In genomic region chr19:44069121-44069913, GRCm38 (mm10) we compare ENCODE assay signal across 8 mouse cellular contexts. TPM values are rescaled to one million over a fixed set of nuclear protein-coding genes. Genes with fewer than 3 reads are reported as not detected.
DNase-seq lines count a peak whose midpoint lies in the region; ATAC-seq and TF ChIP-seq lines count a peak whose summit lies in the region.

Gene Erlin1, minus strand, starts transcription at chr19:44069785.

- no peak for TF ChIP-seq POLR2A in liver, adult 2 months (IDR thresholded peaks at IDR 0.05; ENCODE audit: extremely low read depth, insufficient read depth, low read length)

- peaks cover 3% of the 10 kb centered on the region; the same call in 1 of the 2 replicates for H3K79me2 ChIP-seq in liver, adult 2 months (ENCODE audit: control insufficient read depth, insufficient read depth, low read length)

- no peaks in the 10 kb centered on the region for H3K9me3 ChIP-seq in erythroblast, embryonic 14.5 days (ENCODE audit: control insufficient read depth, low read length)
- H3K9me3 ChIP-seq in heart, embryonic 12.5 days (replicated peaks), result no peaks in the 10 kb centered on the region
- H3K9me3 ChIP-seq in kidney, postnatal 0 days (replicated peaks; ENCODE audit: low read length), result no peaks in the 10 kb centered on the region

- 0 out of 2 replicates have a peak within 1 kb of the TSS, but pooled peaks have one; percentile 26 for H3K27ac ChIP-seq in heart, embryonic 12.5 days (ENCODE audit: poor library complexity, severe bottlenecking)
- H3K27ac ChIP-seq in kidney, postnatal 0 days, result peak within 1 kb of the TSS; percentile 38; the same call in 1 of the 2 replicates
- H3K27ac ChIP-seq in liver, adult 2 months (replicated peaks; ENCODE audit: insufficient read depth, low read depth, low read length), result peak within 1 kb of the TSS; percentile 75

- peak within 1 kb of the TSS; percentile 94 for H3K4me2 ChIP-seq in heart, embryonic 12.5 days
- peak within 1 kb of the TSS; percentile 90 for H3K4me2 ChIP-seq in kidney, postnatal 0 days (ENCODE audit: low read length)

- peaks cover 23% of the 10 kb centered on the region for H3K4me1 ChIP-seq in erythroblast, embryonic 14.5 days (ENCODE audit: control insufficient read depth)
- peaks cover 7% of the 10 kb centered on the region; the same call in 1 of the 2 replicates for H3K4me1 ChIP-seq in heart, embryonic 12.5 days (replicated peaks)
- H3K4me1 ChIP-seq in kidney, postnatal 0 days (replicated peaks; ENCODE audit: insufficient read depth, low read length), result no peaks in the 10 kb centered on the region; the same call in 1 of the 2 replicates
- peaks cover 15% of the 10 kb centered on the region for H3K4me1 ChIP-seq in liver, adult 2 months (ENCODE audit: control insufficient read depth, insufficient read depth, low read length)

- H3K4me3 ChIP-seq in erythroblast, embryonic 14.5 days (replicated peaks), result peak within 1 kb of the TSS; percentile 75
- peak within 1 kb of the TSS; percentile 81 for H3K4me3 ChIP-seq in heart, embryonic 12.5 days
- H3K4me3 ChIP-seq in kidney, postnatal 0 days (replicated peaks; ENCODE audit: low read depth, low read length), result peak within 1 kb of the TSS; percentile 80
- peak within 1 kb of the TSS; percentile 84 for H3K4me3 ChIP-seq in liver, adult 2 months (ENCODE audit: insufficient read depth, low read depth, low read length)

- ATAC-seq in heart, embryonic 12.5 days (ENCODE audit: insufficient number of reproducible peaks, low FRiP score), result peak; percentile 90
- peak; percentile 84 for ATAC-seq in kidney, postnatal 0 days (replicated peaks; ENCODE audit: low FRiP score, low read depth)
- peak; percentile 91 for ATAC-seq in monocyte, adult 5-6 weeks (replicated peaks; ENCODE audit: insufficient number of reproducible peaks, low FRiP score, low TSS enrichment, poor library complexity, severe bottlenecking)

- peak within 1 kb of the TSS; percentile 81 for H3K9ac ChIP-seq in heart, embryonic 12.5 days
- H3K9ac ChIP-seq in kidney, postnatal 0 days (ENCODE audit: low read depth, low read length), result peak within 1 kb of the TSS; percentile 70
- peak within 1 kb of the TSS; percentile 90 for H3K9ac ChIP-seq in liver, adult 2 months (ENCODE audit: low read depth, low read length)

- peak; percentile 89 for DNase-seq in CD4-positive, CD25-positive, alpha-beta regulatory T cell, adult 2 months (ENCODE audit: low read depth, low spot score)
- DNase-seq in brain, embryonic 18.5 days (ENCODE audit: low read depth, low spot score), result peak; percentile 66
- DNase-seq in kidney, postnatal 0 days (ENCODE audit: low spot score), result peak; percentile 93
- DNase-seq in liver, adult 2 months (ENCODE audit: extremely low read depth, low read depth, low spot score), result peak; percentile 69
- DNase-seq in spleen, postnatal 36 days (ENCODE audit: low spot score in 2 of 2), result peak; percentile 85 to 87

- H3K27me3 ChIP-seq in erythroblast, embryonic 14.5 days (ENCODE audit: control insufficient read depth), result no peaks in the 10 kb centered on the region
- no peaks in the 10 kb centered on the region for H3K27me3 ChIP-seq in heart, embryonic 12.5 days (replicated peaks)
- H3K27me3 ChIP-seq in kidney, postnatal 0 days (ENCODE audit: insufficient read depth, low read length), result no peaks in the 10 kb centered on the region
- no peaks in the 10 kb centered on the region for H3K27me3 ChIP-seq in liver, adult 2 months (ENCODE audit: control insufficient read depth, insufficient read depth, low read length)

- TF ChIP-seq CTCF in kidney, postnatal 0 days (IDR thresholded peaks at IDR 0.05; ENCODE audit: low read depth), result no peak
- TF ChIP-seq CTCF in liver, adult 2 months (IDR thresholded peaks at IDR 0.05; ENCODE audit: low read depth, low read length), result no peak

- WGBS in heart, embryonic 12.5 days, result under 1% methylated on average over 75 of the region's 75 CpGs
- WGBS in kidney, postnatal 0 days, result under 1% methylated on average over 75 of the region's 75 CpGs
- WGBS in liver, adult 2 months, result under 1% methylated on average over 59 of the region's 75 CpGs

- peaks cover 21% of the 10 kb centered on the region for H3K36me3 ChIP-seq in erythroblast, embryonic 14.5 days (ENCODE audit: control insufficient read depth)
- H3K36me3 ChIP-seq in heart, embryonic 12.5 days, result peaks cover 10% of the 10 kb centered on the region; the same call in 1 of the 2 replicates
- no peaks in the 10 kb centered on the region for H3K36me3 ChIP-seq in kidney, postnatal 0 days (ENCODE audit: insufficient read depth, low read length)
- peaks cover 37% of the 10 kb centered on the region for H3K36me3 ChIP-seq in liver, adult 2 months (ENCODE audit: control insufficient read depth, insufficient read depth, low read length)

RNA-seq across cellular contexts. Expression of gene Erlin1, which starts in this region (rescaled TPM):
- 0.02 and 0.04 TPM in 2 replicates for polyA plus RNA-seq in erythroblast, embryonic 14.5 days (2012)
- 18.5 and 18.7 TPM in 2 replicates for polyA plus RNA-seq in heart, embryonic 12.5 days (2016; fragmentation: Nextera tagmentation; extraction: Ambion mirVana)
- polyA plus RNA-seq in kidney, postnatal 0 days (2015; fragmentation: Nextera tagmentation; extraction: Ambion mirVana), result 44.4 and 47.5 TPM in 2 replicates
- total RNA-seq in liver, adult 2 months (2014; rRNA removed), result 27.8 and 44.2 TPM in 2 replicates
- polyA plus RNA-seq in liver, adult 2 months (2012; rRNA removed), result 14.2 and 19.0 TPM in 2 replicates
- 25.4 to 41.4 TPM (median 25.8 TPM) in 3 replicates for total RNA-seq in monocyte, adult 5-6 weeks (2017)

Comparison
In these comparisons a context has a peak if more than half of its experiments do, and no peak if none do; other contexts are left out.
1. Peak in every context shown above with its lines: DNase-seq, ATAC-seq, H3K4me3 ChIP-seq and H3K27ac ChIP-seq.
2. RNA of gene Erlin1 (polyA plus RNA-seq): 44.4 to 47.5 TPM in kidney, postnatal 0 days, 14.2 to 19.0 TPM in liver, adult 2 months and 18.5 to 18.7 TPM in heart, embryonic 12.5 days; 0.02 to 0.04 TPM in erythroblast, embryonic 14.5 days; every median in the first group is over 10 times any median in the second.